ENCODE assay signal across 10 mouse cellular contexts in genomic region chr10:111381689-111382088, GRCm38 (mm10).
A peak's percentile ranks its signal among the peaks of the same experiment; 100 is the strongest.
DNase-seq lines count a peak whose midpoint lies in the region; ATAC-seq and TF ChIP-seq lines count a peak whose summit lies in the region.
"Had no signal": no experiment of that assay in that cellular context is flagged by ENCODE, and none has a peak within 500 bp of the region (broad histone marks: within the 10 kb centered on the region; RNA-seq: fewer than 3 reads in every experiment).

No protein-coding gene starts in this region.

- no peak for TF ChIP-seq CTCF in kidney, adult 2 months (conservative IDR thresholded peaks at IDR 0.05; ENCODE audit: insufficient read depth, insufficient read length, low read depth, low read length)

- no peak overlapping the region for H3K4me2 ChIP-seq in stomach, embryonic 14.5 days (replicated peaks; ENCODE audit: low read depth, low read length)
- H3K4me2 ChIP-seq: embryonic facial prominence, embryonic 12.5 days had no signal

- no peak overlapping the region for H3K4me3 ChIP-seq in stomach, embryonic 14.5 days (ENCODE audit: low read depth, low read length)
- H3K4me3 ChIP-seq in kidney, adult 2 months (ENCODE audit: insufficient read depth, low read depth, low read length), result no peak overlapping the region
- H3K4me3 ChIP-seq: embryonic facial prominence, embryonic 12.5 days had no signal

- H3K4me1 ChIP-seq in stomach, embryonic 14.5 days (ENCODE audit: control insufficient read depth, insufficient read depth, low read length), result no peaks in the 10 kb centered on the region
- H3K4me1 ChIP-seq in kidney, adult 2 months (ENCODE audit: control insufficient read depth, insufficient read depth, low read length), result no peaks in the 10 kb centered on the region; the same call in 1 of the 2 replicates

- 66% methylated on average over 15 of the region's 15 CpGs for WGBS in stomach, embryonic 14.5 days
- 87% methylated on average over 15 of the region's 15 CpGs for WGBS in kidney, adult 2 months

- peak; percentile 12 for DNase-seq in gastrocnemius, postnatal 14 days
- DNase-seq in gastrocnemius, adult 8-10 months (ENCODE audit: low spot score in 2 of 2), result no peak
- peak; percentile 18 for DNase-seq in cerebellum, adult 11 months
- peak; percentile 74 to 83 for DNase-seq in frontal cortex, postnatal 36 days (ENCODE audit: low spot score in 2 of 2)
- peak; percentile 52 to 78 for DNase-seq in left cerebral cortex, adult 8-10 months (ENCODE audit: low spot score in 2 of 2)
- no peak for DNase-seq in kidney, adult 2 months
- DNase-seq in adrenal gland, postnatal 4 days (ENCODE audit: low spot score in 2 of 2), result no peak

- intact Hi-C loops in gastrocnemius, postnatal 14 days (cut with DNase I; ENCODE audit: low total_unique reads), result no loop called here

- no peaks in the 10 kb centered on the region for H3K27me3 ChIP-seq in stomach, embryonic 14.5 days (ENCODE audit: control insufficient read depth, insufficient read depth, low read length)
- H3K27me3 ChIP-seq in kidney, adult 2 months (replicated peaks; ENCODE audit: control insufficient read depth, insufficient read depth, low read length), result no peaks in the 10 kb centered on the region
- H3K27me3 ChIP-seq: CH12.LX; embryonic facial prominence, embryonic 12.5 days had no signal

- no peaks in the 10 kb centered on the region for H3K9me3 ChIP-seq in stomach, embryonic 14.5 days (ENCODE audit: control insufficient read depth, low read depth, low read length)
- H3K9me3 ChIP-seq: embryonic facial prominence, embryonic 12.5 days had no signal

- H3K9ac ChIP-seq in stomach, embryonic 14.5 days (replicated peaks; ENCODE audit: low read depth, low read length), result no peak overlapping the region
- H3K9ac ChIP-seq: embryonic facial prominence, embryonic 12.5 days had no signal

- no peaks in the 10 kb centered on the region for H3K36me3 ChIP-seq in stomach, embryonic 14.5 days (ENCODE audit: control insufficient read depth, insufficient read depth, low read length)
- no peaks in the 10 kb centered on the region for H3K36me3 ChIP-seq in kidney, adult 2 months (ENCODE audit: control insufficient read depth, insufficient read depth, low read length)
- H3K36me3 ChIP-seq: embryonic facial prominence, embryonic 12.5 days had no signal

- TF ChIP-seq POLR2A in kidney, adult 2 months (IDR thresholded peaks at IDR 0.05; ENCODE audit: low read depth, low read length), result no peak

- ATAC-seq in stomach, embryonic 14.5 days (ENCODE audit: insufficient number of reproducible peaks, insufficient read depth, low FRiP score, low read depth), result peak; percentile 57; the same call in 1 of the 2 replicates

- H3K27ac ChIP-seq in stomach, embryonic 14.5 days (ENCODE audit: low read length), result no peak overlapping the region
- H3K27ac ChIP-seq in kidney, adult 2 months (ENCODE audit: insufficient read depth, low read depth, low read length), result no peak overlapping the region
- H3K27ac ChIP-seq: embryonic facial prominence, embryonic 12.5 days had no signal

Comparison
In these comparisons a context has a peak if more than half of its experiments do, and no peak if none do; other contexts are left out.
1. DNase-seq: peak in gastrocnemius, postnatal 14 days (single experiment), cerebellum, adult 11 months (single experiment), frontal cortex, postnatal 36 days (2 of 2) and left cerebral cortex, adult 8-10 months (2 of 2); none in gastrocnemius, adult 8-10 months (0 of 2), kidney, adult 2 months (single experiment) and adrenal gland, postnatal 4 days (0 of 2).